Mouse (Mus musculus) liver, embryonic 11.5 days (tissue): ENCODE data around the gene Bbs9. TPM values are rescaled to one million over a fixed set of nuclear protein-coding genes. Genes with fewer than 3 reads are reported as not detected.

ENCODE experiments used
- ATAC-seq: fragments of 200-750 bp; cut with Nextera tagmentation; replicated peaks from 2 replicates; pipeline ENCODE4 v1.8.0; 2017; ENCODE audit warnings: moderate number of reproducible peaks, mild to moderate bottlenecking, moderate TSS enrichment, moderate library complexity; ENCODE audit not compliant: low FRiP score
- DNase-seq: peaks from one replicate; pipeline ENCODE4 v3.0.0-alpha.2; 2017; ENCODE audit warnings: low spot score
- H3K27ac ChIP-seq: fragments of 300-500 bp; sonication (generic); 2 replicates; pipeline ENCODE4 v1.5.1; 2014; ENCODE audit warnings: mild to moderate bottlenecking, low read depth, low read length, control low read depth
- H3K27me3 ChIP-seq: fragments of 300-500 bp; sonication (generic); replicated peaks from 2 replicates; pipeline ENCODE4 v1.6.1; 2014; ENCODE audit warnings: low read length, mixed read lengths; ENCODE audit not compliant: control insufficient read depth, insufficient read depth
- H3K36me3 ChIP-seq: fragments of 300-500 bp; sonication (generic); 2 replicates; pipeline ENCODE4 v1.6.1; 2014; ENCODE audit warnings: mild to moderate bottlenecking, low read length, moderate library complexity, mixed read lengths; ENCODE audit not compliant: control insufficient read depth, insufficient read depth
- H3K4me1 ChIP-seq: fragments of 300-500 bp; sonication (generic); replicated peaks from 2 replicates; pipeline ENCODE4 v1.6.1; 2014; ENCODE audit warnings: low read length, mixed read lengths; ENCODE audit not compliant: control insufficient read depth, insufficient read depth
- H3K4me2 ChIP-seq: fragments of 300-500 bp; sonication (generic); 2 replicates; pipeline ENCODE4 v1.6.1; 2014; ENCODE audit warnings: mild to moderate bottlenecking, control low read depth, moderate library complexity
- H3K4me3 ChIP-seq: fragments of 300-500 bp; sonication (generic); 2 replicates; pipeline ENCODE4 v1.5.1; 2014; ENCODE audit warnings: low read depth, low read length, control low read depth
- H3K9ac ChIP-seq: fragments of 300-500 bp; sonication (generic); 2 replicates; pipeline ENCODE4 v1.6.1; 2014; ENCODE audit warnings: low read depth, low read length, control low read depth
- H3K9me3 ChIP-seq: fragments of 300-500 bp; sonication (generic); 2 replicates; pipeline ENCODE4 v1.6.1; 2016; ENCODE audit warnings: low read length, inconsistent platforms, mixed read lengths; ENCODE audit not compliant: control insufficient read depth
- WGBS: fragments of 180-500 bp; shearing (Covaris S2); extraction: QIAGEN DNeasy Blood & Tissue Kit; methylation state at CpG from one replicate; pipeline ENCODE4 v1.1.7; 2014; 5-methylcytosine and 5-hydroxymethylcytosine counted together
- polyA plus RNA-seq: library from polyadenylated mRNA; unstranded; fragments of >200 nt; fragmentation: Nextera tagmentation; extraction: Ambion mirVana; gene quantifications from 2 replicates; pipeline ENCODE4 v1.2.1, GENCODE M21; 2014

Gene Bbs9
- polyA plus RNA-seq, 1 experiment from 2014 or later, result 8.7 TPM

DNA sequence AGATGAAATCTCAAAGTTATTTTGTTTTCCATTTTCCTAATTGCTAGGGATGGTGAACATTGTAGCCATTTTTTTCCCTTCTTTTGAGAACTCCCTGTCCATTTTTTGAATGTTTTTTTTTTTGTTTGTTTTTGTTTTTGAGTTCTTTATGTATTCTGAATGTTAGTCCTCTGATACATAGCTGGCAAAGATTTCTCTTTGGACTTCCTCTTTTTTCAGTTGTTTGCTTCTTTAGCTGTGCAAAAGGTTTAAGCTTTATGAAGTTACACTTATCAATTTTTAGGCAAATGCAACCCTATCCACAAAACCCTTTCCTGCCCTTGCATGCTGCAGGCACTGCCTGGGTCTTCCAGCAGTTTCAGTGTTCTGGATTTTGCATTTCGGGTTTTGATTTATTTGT is 143.7 kb downstream of the Bbs9 start:
- no peak overlapping the region for H3K9ac ChIP-seq
- H3K9me3 ChIP-seq, result no peaks in the 10 kb centered on the region
- no peak for ATAC-seq
- no peaks in the 10 kb centered on the region for H3K4me1 ChIP-seq
- H3K4me2 ChIP-seq, result no peak overlapping the region
- H3K27ac ChIP-seq, result no peak overlapping the region
- DNase-seq, result no peak
- no peaks in the 10 kb centered on the region for H3K36me3 ChIP-seq
- WGBS, result 86% methylated on average over 1 of the region's 1 CpGs
- H3K4me3 ChIP-seq, result no peak overlapping the region
- H3K27me3 ChIP-seq, result no peaks in the 10 kb centered on the region

DNA sequence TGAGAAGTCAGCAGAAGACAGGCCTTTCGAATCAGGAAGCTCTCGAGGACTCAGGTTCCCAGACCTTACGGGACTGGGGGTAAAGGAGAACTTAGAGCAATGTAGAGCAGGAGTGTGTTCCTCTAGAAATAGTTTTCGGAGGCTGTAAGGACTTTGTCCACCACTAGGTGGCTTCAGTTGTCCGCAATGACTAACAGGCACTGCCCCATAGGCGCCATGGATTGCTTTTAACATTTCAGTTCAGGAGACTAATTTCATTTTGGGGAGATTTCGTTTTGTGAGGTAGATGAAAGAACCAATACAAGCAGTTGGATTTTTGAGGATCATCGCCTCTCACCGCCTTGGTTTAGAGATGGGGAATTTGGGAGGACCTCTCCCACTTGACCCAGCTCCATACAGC is 149.5 kb downstream of the Bbs9 start:
- Histone ChIP-seq H3K27me3 (no peaks in the 10 kb centered on the region), H3K9me3 (no peaks in the 10 kb centered on the region), H3K27ac (no peak overlapping the region), H3K36me3 (no peaks in the 10 kb centered on the region), H3K9ac (no peak overlapping the region), H3K4me2 (no peak overlapping the region), H3K4me3 (no peak overlapping the region), H3K4me1 (no peaks in the 10 kb centered on the region)
- DNase-seq (no peak), ATAC-seq (no peak)
- WGBS, result 38% methylated on average over 9 of the region's 9 CpGs

DNA sequence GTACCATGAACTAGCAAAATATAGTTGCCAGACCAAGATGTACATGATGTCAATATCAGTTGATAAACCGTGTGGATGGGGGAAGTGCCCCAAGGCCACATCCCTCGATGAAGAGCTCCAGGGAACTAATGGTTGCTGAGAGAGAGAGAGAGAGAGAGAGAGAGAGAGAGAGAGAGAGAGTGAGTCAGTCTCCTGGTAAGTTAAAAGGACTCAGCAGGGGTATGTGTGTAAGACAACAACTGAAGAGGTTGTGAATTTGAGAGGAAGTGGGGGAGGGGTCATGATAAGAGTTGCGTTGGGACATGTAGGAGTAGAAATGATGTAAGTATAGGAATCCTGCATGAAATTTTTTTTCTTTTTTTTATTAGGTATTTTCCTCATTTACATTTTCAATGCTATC is 150.5 kb downstream of the Bbs9 start:
- no peak for DNase-seq
- H3K27ac ChIP-seq, result no peak overlapping the region

DNA sequence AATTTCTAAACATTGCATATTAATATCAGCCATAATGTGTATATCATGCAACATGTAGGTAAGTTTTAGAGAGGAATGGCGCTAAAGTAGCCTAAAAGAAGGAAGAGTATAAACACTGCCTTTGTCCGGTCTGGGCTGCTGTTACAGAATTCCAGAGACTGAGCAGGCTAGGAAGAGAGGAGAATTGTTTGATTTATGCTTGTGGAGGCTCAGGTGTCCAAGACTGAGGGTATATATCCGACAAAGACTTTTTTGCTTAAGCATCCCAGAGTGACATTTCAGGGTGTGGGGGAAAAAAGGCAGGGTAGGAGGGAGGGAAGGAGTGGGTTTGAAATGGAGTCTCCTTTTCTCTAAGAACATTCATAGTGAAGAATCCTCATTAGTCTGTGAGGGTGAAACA is 152.4 kb downstream of the Bbs9 start:
- Histone ChIP-seq H3K4me2 (no peak overlapping the region), H3K36me3 (no peaks in the 10 kb centered on the region), H3K4me1 (peaks cover 4% of the 10 kb centered on the region), H3K27me3 (no peaks in the 10 kb centered on the region), H3K4me3 (no peak overlapping the region), H3K9me3 (no peaks in the 10 kb centered on the region), H3K27ac (no peak overlapping the region), H3K9ac (no peak overlapping the region)
- DNase-seq (no peak), ATAC-seq (no peak)
- 77% methylated on average over 3 of the region's 3 CpGs for WGBS

More for the DNA sequence above, 150.5 kb downstream of the Bbs9 start:
- no peak overlapping the region for H3K4me3 ChIP-seq
- no peaks in the 10 kb centered on the region for H3K27me3 ChIP-seq
- no peak overlapping the region for H3K4me2 ChIP-seq
- H3K36me3 ChIP-seq, result no peaks in the 10 kb centered on the region
- H3K9me3 ChIP-seq, result no peaks in the 10 kb centered on the region
- 73% methylated on average over 3 of the region's 3 CpGs for WGBS
- ATAC-seq, result no peak
- no peaks in the 10 kb centered on the region for H3K4me1 ChIP-seq
- H3K9ac ChIP-seq, result no peak overlapping the region

GRCm38 (mm10) chr9:22632800-22633485 is 157.4 kb downstream of the Bbs9 start:
- no peak overlapping the region for H3K4me2 ChIP-seq
- WGBS, result 67% methylated on average over 9 of the region's 9 CpGs
- DNase-seq, result no peak

GRCm38 (mm10) chr9:22638502-22638901 is 163.0 kb downstream of the Bbs9 start:
- H3K9me3 ChIP-seq, result no peaks in the 10 kb centered on the region
- H3K27me3 ChIP-seq, result no peaks in the 10 kb centered on the region
- DNase-seq (no peak), ATAC-seq (no peak)
- H3K4me2 ChIP-seq, result no peak overlapping the region
- no peaks in the 10 kb centered on the region for H3K36me3 ChIP-seq
- H3K9ac ChIP-seq, result no peak overlapping the region
- no peak overlapping the region for H3K4me3 ChIP-seq
- WGBS, result 73% methylated on average over 5 of the region's 5 CpGs
- H3K27ac ChIP-seq, result no peak overlapping the region
- H3K4me1 ChIP-seq, result 0 out of 2 replicates have a peak, but pooled peaks cover 5% of the 10 kb centered on the region

More at GRCm38 (mm10) chr9:22632800-22633485, 157.4 kb downstream of the Bbs9 start:
- peak; percentile 84 for ATAC-seq
- no peak overlapping the region for H3K9ac ChIP-seq
- peaks cover 6% of the 10 kb centered on the region for H3K4me1 ChIP-seq
- no peaks in the 10 kb centered on the region for H3K36me3 ChIP-seq
- no peak overlapping the region for H3K27ac ChIP-seq
- no peaks in the 10 kb centered on the region for H3K27me3 ChIP-seq
- H3K9me3 ChIP-seq, result no peaks in the 10 kb centered on the region
- H3K4me3 ChIP-seq, result no peak overlapping the region

DNA sequence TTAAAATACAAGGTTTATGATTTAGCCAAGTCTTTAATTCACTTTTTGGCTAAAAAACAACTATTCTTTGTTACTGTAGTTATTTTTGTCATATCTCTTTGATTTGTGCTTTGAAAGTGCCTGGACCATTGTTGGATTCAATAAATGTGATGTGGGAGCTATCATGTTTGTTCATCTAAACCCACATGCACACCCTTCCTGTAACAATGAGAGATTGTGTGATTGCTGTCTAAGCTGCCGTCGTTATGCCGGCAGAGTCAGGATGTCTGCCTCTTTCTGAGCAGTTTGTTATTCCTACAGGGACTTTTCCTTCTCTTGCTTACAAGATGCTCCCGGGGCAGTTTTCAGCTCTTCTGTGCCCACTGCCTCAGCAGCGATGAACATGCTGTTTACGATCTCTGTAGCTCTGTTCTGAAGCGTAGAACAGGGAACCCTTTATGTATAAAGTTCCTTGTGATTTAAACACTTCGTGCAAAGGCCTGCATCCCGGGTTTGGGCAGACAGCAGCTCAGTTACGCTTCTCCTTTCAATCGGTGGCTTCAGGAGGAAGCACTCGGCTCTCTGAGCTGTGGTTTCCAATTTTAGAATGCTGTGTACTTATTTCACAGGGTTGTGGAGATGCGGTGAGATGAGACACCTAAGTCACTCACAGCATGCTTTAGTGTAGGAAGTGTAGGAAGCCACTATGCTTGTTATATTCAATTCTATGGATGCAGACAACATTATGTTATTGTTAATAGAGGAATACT is 165.3 kb downstream of the Bbs9 start:
- no peak for ATAC-seq
- no peak overlapping the region for H3K27ac ChIP-seq

GRCm38 (mm10) chr9:22645844-22646390 is 170.4 kb downstream of the Bbs9 start:
- 75% methylated on average over 6 of the region's 6 CpGs for WGBS
- no peaks in the 10 kb centered on the region for H3K27me3 ChIP-seq
- no peak overlapping the region for H3K9ac ChIP-seq
- no peaks in the 10 kb centered on the region for H3K9me3 ChIP-seq
- H3K27ac ChIP-seq, result no peak overlapping the region
- ATAC-seq, result no peak
- H3K36me3 ChIP-seq, result no peaks in the 10 kb centered on the region
- no peak for DNase-seq
- H3K4me3 ChIP-seq, result no peak overlapping the region
- H3K4me2 ChIP-seq, result no peak overlapping the region
- H3K4me1 ChIP-seq, result 0 out of 2 replicates have a peak, but pooled peaks cover 3% of the 10 kb centered on the region

More for the DNA sequence above, 165.3 kb downstream of the Bbs9 start:
- Histone ChIP-seq H3K36me3 (no peaks in the 10 kb centered on the region), H3K4me3 (no peak overlapping the region), H3K9me3 (no peaks in the 10 kb centered on the region), H3K4me2 (no peak overlapping the region), H3K4me1 (0 out of 2 replicates have a peak, but pooled peaks cover 5% of the 10 kb centered on the region), H3K27me3 (no peaks in the 10 kb centered on the region), H3K9ac (no peak overlapping the region)
- 54% methylated on average over 13 of the region's 13 CpGs for WGBS
- DNase-seq, result no peak
